Mouse (Mus musculus) layer of hippocampus, postnatal 10 days (tissue): ENCODE measurements at regions not wholly inside any gene's neighbourhood (a gene's known extent, or its start where the extent isn't known, plus 50 kb on each side); places are given as distances from the start of the nearest gene placed in this dataset.
"Not testable (repeated sequence)": the region's sequence is repeated elsewhere in the genome, so short reads cannot be mapped to it uniquely, and the experiment has no call there.

Experiments
- DNase-seq, 2 experiments: peaks; one replicate each; pipeline ENCODE4 v3.0.0; 2021; ENCODE audit warnings: low spot score in 2 of 2

DNA sequence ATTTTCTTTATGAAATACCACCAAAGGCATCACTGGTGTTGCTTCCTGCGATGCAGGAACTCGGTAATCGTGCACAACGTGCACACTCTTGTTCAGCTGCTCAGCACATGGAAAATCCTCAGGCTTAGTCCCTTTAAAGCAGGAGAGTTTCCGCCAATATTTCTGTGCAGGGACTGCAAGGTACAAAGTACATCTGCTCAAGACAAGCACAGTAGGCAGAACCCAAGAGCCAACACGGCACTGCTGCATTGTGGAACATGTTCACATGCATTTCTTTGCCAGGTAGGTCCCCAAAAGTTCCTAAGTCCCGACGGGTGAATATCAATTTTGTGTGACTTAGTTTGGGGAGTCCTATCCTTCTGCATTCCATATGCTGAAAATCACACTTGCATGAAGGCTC, 808.0 kb upstream of the Pou3f3 start:
- DNase-seq, result no peak

DNA sequence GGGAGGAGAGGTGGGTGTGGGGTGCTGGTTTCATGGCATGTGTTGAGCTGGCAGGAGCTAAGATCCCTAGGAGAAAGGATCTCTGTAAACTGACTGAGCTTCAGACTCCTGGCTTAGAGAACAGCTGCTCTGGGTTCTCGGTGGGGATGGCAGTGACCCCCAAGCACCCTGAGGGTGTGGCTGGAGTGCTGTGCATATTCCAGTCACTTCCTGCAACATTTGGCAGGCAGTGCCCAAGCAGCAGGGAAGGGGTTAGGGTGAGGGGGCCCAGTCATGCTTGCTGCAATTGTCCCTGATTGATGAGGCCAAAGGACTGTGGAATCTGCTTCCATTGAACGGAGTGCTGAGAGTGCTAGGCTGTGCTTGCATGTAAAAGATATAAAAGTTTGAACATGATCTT, 807.4 kb upstream of the Pou3f3 start:
- DNase-seq, result no peak

DNA sequence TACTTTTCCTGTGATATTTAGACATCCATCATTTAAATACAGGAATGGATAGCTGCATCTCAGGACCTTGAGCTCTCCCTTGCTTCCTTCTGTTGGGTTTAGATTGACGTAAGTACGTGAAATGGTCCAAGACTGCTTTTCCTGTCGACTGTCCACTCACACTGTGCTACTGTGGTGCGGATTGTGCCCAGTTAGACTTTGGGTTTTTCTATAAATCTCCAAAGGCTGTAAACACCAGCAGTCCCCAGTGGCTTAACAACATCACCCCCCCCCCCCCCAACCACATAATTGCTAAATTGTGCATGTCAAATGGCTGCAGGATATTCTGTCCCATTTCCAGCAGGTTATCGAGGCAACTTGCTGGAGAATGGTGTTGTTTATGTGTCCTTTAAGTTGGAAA, 806.6 kb upstream of the Pou3f3 start:
- DNase-seq, result no peak

DNA sequence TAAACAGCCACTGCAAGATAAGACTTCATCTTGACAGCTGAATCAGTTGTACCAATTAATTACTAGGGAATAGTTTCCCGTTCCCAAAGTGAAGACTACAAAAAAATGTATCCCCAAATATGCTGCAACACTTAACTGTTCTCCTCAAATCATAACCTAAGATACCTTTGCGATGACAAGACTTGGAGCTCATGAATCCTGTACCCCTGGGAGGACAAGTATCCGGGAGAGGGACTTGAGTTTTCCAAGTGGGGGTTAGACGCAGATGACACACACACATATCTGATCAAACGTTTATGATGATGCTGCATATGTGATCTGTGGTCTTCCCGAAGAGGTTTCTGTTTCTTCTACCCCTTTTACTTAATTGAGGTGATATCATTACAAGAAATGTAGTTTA, 805.6 kb upstream of the Pou3f3 start:
- DNase-seq, result no peak

DNA sequence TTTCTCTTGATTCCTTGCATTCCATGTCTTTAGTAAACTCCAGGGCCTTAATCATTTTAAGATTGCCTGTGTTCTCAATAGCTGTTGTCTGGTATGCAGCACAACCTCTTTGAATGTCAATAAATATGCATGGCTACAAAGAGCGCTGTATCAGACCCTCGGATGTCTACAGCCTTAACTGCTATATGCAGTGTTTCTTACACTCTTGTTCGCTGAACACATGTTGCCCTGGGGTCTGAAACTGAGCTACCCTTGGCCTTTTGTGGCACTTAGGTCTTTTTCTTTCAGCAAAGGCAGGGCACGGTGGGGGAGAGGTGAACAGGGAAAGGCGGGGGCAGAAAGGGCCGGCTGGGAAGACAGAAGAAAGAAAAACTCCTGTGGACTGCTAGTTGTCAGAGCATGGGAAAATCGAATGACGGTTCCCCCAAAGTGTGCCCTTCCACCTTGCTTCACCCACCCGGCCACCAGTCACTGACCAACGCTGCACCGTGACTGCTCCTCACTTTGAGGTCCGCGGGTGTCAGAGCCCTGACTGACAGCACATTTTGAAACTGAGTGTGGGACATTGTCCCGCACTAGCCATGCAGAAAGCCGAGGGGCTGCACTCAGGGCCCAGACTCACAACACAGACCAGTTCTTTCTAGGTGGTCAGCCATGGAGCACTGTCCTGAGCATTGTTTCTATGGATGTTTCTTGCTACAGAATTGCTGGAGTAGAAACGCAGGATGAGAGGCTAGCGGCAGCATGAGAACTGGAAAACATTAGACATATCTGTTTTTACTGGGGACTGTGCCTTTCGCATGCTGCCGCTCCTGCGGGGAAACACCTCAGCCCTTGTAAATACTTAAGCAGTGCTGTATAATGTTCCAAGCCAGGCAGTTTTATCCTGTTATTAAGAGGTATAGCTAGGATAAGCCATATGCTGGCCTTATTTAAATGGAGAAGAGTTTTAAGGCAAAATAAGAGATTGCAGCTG, 804.6 kb upstream of the Pou3f3 start:
- no peak for DNase-seq

DNA sequence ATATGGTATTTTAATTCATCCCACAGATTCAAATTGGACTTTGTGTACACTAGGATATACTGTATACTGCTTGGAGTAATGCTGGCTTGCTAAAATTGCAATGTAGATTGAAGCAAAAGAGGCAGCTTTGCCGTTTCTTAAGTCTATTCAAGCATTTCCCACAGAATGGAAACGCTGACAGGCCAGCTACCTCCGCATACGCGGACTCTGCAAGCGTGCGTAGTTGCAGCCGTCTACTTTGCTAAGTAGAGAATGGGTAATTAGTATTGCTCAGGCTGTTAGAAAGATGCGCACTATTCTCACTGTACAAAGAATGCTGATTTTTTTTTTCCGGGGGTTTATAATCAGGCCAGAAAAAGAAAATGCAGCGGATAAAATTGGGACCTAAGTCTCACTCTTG, 803.8 kb upstream of the Pou3f3 start:
- no peak for DNase-seq

DNA sequence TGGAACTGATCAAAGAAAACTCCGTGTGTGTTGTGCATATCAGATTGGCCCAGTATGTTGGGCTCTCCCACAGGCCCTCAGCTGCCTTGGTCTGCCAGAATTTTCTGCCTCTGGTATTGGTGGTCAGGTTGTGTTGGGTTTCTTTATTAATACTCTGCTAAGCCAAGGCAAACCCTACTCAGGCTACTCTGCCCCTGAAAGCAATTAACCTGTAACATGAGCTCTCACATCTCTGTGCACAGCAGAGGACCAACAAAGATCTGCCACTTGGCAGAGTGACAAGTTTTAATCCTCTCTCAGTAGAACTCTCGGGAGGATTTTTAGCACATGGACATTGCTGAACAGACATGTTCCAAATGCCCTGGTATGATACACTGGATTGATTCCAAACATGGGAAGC, 803.2 kb upstream of the Pou3f3 start:
- DNase-seq, result no peak

DNA sequence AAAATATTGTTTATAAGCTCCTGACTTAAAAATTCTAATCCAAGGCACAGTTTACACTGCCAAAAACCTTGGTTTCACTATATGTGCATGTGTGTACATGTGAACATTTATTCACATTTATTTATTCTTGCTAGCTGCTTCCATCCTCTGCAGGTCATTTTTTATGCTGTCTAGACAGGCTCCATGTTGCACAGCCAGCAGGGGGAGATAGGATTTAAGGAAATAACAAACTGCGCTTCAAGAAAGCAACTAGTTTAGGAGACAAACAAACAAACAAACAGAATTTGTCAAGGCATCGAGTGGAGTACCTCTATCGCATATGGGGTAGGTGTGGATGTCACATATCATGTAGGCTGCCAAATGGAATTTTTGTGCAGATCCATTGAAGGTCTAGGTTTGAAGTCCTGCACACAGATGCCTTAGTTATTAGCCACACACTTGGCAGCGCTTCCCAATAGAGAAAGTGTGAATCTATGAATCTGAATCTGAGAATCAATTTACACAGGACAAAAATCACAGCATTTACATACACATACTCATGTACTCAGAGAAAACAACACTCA, 797.7 kb upstream of the Pou3f3 start:
- DNase-seq, result peak; percentile 31 to 63

DNA sequence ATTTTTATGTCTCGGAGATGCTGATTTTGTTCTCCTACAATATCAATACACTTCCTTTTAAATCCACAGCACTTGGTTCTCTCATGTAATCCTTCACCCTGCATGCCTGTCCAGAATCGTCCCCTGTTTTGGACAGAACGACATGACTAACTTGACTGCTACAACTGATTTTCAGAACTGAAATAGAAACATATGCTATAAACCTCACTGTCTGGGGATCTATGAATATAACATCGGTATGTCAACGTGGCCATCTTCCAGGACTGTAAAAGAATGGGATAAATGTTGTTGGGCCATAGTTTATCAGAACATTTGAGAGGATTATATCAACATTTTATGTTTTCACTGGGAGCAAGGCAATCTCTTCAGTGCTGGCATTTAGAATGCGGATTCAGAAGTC, 795.2 kb upstream of the Pou3f3 start:
- no peak for DNase-seq

DNA sequence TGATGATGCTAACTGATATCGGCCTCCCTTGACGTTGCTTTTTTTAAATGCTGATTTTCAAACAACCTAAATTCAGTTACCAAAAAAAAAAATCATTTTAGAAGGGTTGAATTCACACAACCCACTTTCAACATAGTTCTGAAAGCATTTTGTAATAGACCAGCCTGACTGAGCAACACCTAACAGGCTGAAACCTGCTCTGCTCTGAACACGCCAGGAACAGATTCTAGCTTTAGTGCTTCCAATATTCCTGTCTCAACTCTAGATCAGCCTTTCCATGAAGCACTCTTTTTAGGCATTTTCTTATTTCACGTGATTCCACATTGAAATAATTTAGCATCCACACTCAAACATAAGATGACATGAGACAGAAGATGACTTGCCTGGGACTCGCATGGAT, 789.6 kb upstream of the Pou3f3 start:
- DNase-seq, result no peak

DNA sequence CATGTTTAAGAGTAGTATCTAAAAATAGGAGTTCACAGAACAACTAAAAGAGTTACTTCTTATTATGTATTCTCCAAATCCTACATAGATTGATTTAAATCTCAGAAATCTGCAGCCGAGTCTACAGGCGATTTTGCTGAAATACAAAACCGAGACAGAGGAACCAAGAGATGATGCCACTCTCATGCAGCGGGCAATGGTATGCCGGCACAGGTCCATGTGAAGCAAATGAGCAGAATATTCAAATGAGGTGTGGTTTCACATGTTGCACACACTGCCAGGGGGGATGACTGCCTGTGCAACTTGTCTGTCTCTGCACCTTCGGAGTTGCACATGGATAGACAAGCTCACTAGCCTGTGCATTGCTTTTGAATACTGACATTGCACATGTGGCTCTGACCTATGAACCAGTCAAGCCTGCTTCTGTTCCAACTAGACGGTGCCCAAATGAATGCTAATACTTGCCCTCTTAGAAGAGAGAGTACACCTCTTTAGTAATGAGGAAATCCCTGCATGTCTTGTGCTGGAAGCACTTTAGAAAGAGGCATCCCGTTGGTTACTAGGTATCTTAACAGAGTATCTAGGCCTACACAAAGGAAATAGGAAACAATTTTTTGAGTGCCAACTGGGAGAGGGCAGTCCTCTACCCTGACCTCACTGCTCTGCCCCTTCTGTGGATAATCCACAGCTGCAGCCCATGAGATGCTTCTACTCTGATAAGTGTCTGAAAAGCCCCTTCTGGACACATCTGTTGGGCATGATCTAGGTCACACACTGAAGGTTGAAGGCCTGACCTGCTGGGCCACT, 787.4 kb upstream of the Pou3f3 start:
- no peak for DNase-seq

DNA sequence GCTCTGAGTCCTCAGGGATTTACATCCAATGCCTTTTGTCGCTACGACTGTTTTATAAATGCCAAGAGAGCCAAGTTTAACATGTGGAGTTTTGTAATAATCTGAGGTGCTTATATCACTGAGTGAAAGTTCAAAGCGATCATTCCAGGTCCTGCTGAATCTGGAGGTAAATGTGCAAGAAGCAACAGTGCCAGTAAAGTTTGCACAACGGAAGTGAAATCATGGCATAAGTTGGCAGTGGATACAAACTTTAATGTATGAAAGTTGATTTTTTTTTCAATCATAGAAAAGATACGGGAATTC, 786.8 kb upstream of the Pou3f3 start:
- no peak for DNase-seq

DNA sequence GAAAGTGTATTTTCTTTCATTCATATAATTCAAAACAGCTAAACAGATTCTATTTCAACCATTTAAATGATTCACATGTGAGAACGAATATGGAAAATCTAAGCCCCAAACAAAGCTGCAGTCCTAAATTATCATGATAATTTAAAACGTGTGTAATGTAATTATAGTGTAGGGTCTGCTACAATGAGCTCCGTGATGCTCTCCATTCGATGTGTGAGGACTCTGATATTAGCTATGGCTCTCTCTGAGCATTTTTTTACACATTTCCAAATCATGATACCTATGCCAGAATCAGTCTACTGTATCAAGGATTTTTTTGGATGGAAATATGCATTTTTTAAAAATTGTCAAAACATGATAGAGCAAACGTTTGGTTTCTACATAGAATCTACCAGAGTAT, 785.8 kb upstream of the Pou3f3 start:
- DNase-seq, result no peak

DNA sequence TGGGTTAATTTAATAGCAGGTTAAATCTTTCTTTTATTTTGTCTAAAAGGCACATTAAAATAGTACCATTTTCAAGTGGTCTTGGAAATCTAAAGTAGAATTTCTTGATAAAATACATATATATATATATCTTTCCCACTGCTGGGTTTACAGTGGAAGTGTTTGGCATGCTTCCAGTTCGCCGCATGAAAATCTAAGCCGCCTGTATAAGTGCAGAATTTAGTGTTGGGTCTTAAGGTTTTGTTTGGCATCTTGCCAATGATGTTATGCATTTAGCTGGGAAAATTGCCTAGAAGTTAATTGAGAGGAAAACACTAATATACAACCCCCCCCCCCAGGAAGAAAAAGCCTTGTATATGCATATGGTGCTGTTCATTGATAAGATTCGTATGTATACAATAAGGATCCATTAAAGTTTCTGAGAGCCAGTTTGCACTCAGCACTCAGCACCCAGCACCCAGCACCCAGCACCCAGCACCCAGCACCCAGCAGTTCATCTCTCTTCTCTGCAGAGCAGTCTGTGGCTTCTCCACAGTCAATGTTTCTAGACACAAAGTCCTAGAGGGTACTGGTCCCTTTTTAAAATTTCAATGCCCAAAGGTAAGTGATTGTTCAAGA, 778.7 kb upstream of the Pou3f3 start:
- DNase-seq, result no peak

DNA sequence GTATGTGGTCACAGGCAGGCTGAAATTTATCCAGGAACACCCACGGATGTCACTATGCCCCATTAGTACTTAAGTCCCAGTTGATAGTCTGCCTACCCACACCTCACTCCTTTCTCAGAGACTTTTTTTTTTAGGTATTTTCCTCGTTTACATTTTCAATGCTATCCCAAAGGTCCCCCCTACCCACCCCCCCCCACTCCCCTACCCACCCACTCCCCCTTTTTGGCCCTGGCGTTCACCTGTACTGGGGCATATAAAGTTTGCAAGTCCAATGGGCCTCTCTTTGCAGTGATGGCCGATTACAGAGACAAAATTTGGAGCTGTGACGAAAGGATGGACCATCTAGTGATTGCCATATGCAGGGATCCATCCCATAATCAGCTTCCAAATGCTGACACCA, 777.8 kb upstream of the Pou3f3 start:
- DNase-seq, result not testable (repeated sequence)

DNA sequence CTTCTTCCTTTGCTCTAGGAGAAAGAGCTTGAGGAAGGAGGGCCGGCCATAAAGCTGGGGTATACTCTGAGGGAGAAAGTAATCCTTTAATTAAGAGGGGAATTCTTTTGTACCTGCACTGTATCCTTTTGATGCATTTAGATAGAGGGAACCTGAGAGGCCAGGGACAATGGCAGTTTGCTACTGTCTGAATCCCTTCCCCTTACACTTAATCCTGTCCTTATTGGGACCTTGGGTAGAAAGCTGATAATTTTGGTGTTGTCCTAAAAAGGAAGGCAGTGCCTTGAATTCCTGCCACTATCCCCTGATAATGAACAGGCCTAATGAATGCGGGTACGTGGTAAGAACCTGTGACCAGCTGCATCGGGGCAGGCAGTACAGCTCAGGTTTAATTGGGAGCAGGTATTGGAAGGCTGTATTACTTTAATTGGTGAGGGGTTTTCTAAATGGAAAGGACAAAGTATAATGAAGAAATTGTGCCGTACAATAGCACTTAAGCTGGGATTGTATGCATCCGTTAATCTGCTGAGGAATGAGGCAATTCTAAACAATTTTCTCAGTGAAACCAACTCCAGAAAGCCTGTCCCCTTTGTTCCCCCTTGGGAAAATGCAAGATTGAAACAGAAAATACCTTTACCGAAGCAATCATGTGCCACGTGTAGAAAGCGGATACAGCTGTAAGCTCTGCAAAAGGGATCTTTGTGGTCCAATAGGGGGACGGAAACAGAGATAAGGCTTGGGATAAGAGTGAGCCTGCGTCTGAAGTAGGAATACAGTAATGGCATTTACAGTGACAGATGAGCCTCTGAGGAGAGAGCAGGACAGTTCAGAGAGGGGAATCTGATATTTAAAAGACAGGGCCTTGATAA, 776.9 kb upstream of the Pou3f3 start:
- no peak for DNase-seq

DNA sequence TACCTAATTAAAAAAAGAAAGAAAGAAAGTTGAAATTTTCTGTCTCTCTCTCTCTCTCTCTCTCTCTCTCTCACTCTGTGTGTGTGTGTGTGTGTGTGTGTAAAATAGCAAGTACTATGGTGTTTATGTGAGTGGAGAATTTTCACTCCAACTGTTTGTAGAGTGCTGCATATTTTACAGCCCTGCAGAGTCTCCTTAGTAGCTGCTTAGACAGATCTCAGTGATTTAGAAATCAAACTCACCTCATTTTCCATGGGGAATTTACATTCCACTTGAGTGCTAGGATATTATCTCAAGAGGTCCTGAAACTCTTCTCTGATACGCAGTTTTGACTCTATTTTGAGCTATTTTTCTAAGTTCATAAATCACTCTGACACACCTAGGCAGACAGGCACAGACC, 761.8 kb upstream of the Pou3f3 start:
- no peak for DNase-seq

DNA sequence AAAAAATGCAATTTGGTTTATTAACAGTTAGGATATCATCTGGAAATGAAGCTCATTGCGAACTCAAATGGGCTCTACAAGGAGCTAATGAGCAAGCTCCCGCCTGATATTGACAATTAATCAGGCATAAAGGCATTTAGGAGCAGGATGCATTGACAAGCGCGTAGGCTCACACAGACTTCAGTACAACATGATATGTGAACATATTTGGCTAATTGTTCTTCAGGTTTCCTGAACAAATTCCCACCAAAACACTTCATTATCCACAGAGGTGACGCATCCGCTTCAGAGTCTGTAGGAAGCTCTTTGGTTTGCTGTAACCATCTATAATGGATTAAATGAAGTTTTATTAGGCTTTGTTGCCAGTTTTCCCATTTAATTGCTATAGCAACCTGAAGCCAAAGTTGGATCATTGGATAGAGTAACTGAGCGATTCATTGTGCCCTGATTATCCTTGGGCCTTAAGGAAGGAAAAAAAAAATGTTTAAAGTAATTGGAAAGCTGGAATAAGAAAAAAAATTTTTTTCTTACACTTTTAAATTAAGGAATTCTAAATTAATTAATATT, 759.6 kb upstream of the Pou3f3 start:
- no peak for DNase-seq

DNA sequence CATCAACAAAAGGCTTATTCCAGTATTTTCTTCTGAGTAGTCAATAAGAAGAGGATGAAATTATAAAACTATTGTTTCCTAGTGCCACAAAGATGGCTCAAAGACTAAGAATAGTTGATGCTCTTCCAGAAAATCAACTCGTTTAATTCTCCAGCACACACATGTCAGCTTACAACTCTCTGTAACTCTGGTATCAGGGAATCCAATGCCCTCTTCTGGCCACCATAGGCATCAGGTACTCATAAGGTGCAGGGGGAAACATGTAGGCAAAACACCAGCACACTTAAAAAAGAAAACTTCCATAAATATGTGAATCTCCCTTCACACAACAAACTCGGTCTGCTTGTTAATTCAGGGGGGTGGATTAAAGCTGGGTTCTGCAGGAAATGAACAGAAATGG, 734.6 kb upstream of the Pou3f3 start:
- DNase-seq, result no peak

DNA sequence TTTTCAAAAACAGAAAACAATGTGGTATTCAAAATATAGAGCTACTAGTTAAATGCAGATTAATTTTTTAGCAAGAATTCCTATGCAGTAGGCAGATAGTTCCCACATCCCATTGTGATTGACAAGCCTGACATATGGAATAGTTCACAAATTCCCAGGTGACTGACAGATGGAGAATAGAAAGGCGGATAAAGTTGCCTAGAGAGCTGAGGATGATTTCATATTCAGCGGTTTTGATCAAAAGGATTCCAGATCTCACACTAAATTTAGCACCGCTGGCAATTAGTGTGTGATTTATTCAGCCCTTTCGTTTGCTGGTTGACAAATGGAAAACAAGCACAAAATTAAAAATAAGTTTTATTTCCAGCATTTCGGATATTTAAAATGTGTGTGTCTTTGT, 714.0 kb upstream of the Pou3f3 start:
- no peak for DNase-seq

DNA sequence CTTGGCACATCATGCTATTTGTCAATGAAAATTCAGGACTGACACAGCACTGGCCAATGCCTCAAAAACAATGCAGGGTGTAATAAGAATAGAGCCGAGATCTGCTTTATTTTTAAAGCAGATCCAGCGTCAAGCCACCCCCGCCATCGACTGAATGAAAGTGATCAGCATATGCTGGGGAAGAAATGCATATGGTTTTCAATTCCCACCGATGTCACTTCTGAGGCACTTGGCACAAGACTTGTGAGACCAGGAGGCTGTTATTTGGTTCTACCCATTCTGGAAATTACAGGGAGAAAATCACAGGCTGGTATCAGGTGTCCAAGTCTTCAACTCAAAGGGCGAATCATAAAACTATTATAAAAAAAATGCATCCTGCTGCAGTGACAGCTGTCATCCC, 689.3 kb upstream of the Pou3f3 start:
- DNase-seq, result peak in 1 of 2 experiments; percentile 17
